Mouse (Mus musculus) embryonic fibroblast, embryonic 13.5 days (primary cell): ENCODE data around the gene Zscan20. TPM values are rescaled to one million over a fixed set of nuclear protein-coding genes. Genes with fewer than 3 reads are reported as not detected.

ENCODE experiments used
- H3K27ac ChIP-seq: 2 replicates; pipeline ENCODE4 v1.5.1; 2012; ENCODE audit warnings: low read length, control low read depth, inconsistent platforms; ENCODE audit not compliant: insufficient read depth
- H3K4me1 ChIP-seq: 2 replicates; pipeline ENCODE4 v1.6.1; 2011; ENCODE audit warnings: low read length; ENCODE audit not compliant: control insufficient read depth, insufficient read depth
- H3K4me3 ChIP-seq: 2 replicates; pipeline ENCODE4 v1.5.1; 2011; ENCODE audit warnings: mild to moderate bottlenecking, control low read depth, low read length; ENCODE audit not compliant: insufficient read depth
- CTCF ChIP-seq: IDR thresholded peaks from 2 replicates; pipeline ENCODE4 v1.5.1; 2011; ENCODE audit warnings: mild to moderate bottlenecking, control low read depth, low read length, moderate library complexity, borderline replicate concordance; ENCODE audit not compliant: insufficient read depth
- POLR2A ChIP-seq: IDR thresholded peaks from 2 replicates; pipeline ENCODE4 v1.6.1; 2011; ENCODE audit warnings: low read depth, mild to moderate bottlenecking, control low read depth, low read length, moderate library complexity
- polyA plus RNA-seq: library from polyadenylated mRNA; stranded (reverse); fragments of >200 nt; gene quantifications from 2 replicates; pipeline ENCODE4 v1.2.4, GENCODE M21; 2011; ENCODE audit warnings: low read depth; ENCODE audit not compliant: missing spikeins, insufficient read length

The Zscan20 gene
- 4.2 and 6.8 TPM in 2 replicates for polyA plus RNA-seq

- TF ChIP-seq POLR2A (peak; percentile 73), CTCF (no peak)
- Histone ChIP-seq H3K27ac (no peak within 1 kb of the TSS), H3K4me1 (no peaks in the 10 kb centered on the region), H3K4me3 (peak within 1 kb of the TSS; percentile 65)
Measured at GRCm38 (mm10) chr4:128609925-128610402, at the start of gene Zscan20. Gene Zscan20, minus strand, starts transcription at chr4:128610098.

GRCm38 (mm10) chr4:128655446-128655845, 45.5 kb upstream of the Zscan20 start:
- H3K4me1 ChIP-seq, result peaks cover 4% of the 10 kb centered on the region; the same call in 1 of the 2 replicates
- peak overlapping the region; percentile 68 for H3K4me3 ChIP-seq
- TF ChIP-seq CTCF (no peak), POLR2A (no peak)
- no peak overlapping the region for H3K27ac ChIP-seq

GRCm38 (mm10) chr4:128654505-128655381, 44.8 kb upstream of the Zscan20 start, which contains the start of gene Phc2:
Gene Phc2, plus strand, starts transcription at chr4:128654702.
- no peak within 1 kb of the TSS for H3K27ac ChIP-seq
- H3K4me1 ChIP-seq, result peaks cover 4% of the 10 kb centered on the region; the same call in 1 of the 2 replicates
- TF ChIP-seq POLR2A (no peak), CTCF (no peak)
- H3K4me3 ChIP-seq, result peak within 1 kb of the TSS; percentile 68

- Histone ChIP-seq H3K27ac (no peak overlapping the region), H3K4me3 (no peak overlapping the region), H3K4me1 (peaks cover 4% of the 10 kb centered on the region; the same call in 1 of the 2 replicates)
- no peak for TF ChIP-seq CTCF
- TF ChIP-seq POLR2A, result no peak
Measured at GRCm38 (mm10) chr4:128652584-128653298, 42.8 kb upstream of the Zscan20 start.

DNA sequence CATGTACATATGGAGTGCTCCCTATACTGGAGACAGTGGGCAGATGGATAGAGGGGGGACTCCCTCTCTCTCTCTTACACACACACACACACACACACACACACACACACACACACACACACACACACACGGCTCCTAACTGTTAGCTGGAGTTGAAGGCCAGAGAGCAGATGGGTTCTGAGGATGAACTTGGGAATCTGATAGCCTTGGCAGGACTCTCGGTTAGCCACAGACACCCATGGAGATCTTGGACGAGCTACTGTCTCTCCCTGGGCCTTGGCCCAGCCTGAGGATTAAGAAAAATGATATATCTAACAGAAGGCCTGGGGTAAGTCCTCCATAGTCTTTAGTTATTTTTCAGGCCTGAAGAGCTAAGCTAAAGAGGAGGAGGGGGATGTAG, 41.6 kb upstream of the Zscan20 start:
- Histone ChIP-seq H3K27ac (no peak overlapping the region), H3K4me3 (no peak overlapping the region), H3K4me1 (peaks cover 4% of the 10 kb centered on the region; the same call in 1 of the 2 replicates)
- TF ChIP-seq CTCF (no peak), POLR2A (no peak)

DNA sequence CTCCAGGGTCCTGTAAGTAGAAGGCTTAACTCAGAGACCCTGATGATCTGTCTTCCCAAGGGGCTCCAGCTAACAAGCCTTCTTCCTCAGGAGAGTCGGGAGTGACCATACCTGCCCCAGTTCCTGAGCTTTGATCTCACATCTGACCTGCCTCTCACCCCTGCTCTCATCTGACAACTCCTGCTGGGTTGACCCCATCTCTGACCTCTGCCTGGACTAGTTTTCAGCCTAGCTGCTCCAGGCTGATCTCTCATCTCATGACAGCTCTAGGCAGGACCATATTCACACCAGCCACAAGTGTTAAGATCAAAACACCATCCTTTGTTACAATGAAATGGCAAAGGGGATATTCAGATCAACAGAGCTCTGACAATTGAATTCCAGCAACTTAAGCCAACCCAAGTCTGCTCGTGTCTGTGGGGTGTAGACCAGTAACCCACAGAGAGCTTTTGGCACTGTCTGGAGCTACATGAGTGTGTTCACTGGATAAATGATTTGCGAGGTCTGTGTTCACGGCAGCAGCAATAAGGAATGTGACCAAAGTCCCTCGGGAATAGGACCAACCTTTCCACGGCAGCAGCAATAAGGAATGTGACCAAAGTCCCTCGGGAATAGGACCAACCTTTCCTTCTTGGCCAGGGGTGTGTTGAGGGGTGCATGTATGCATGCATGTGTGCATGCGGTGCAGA, 38.8 kb upstream of the Zscan20 start:
- no peak for TF ChIP-seq POLR2A
- no peak for TF ChIP-seq CTCF
- H3K4me3 ChIP-seq, result no peak overlapping the region
- no peak overlapping the region for H3K27ac ChIP-seq
- no peaks in the 10 kb centered on the region for H3K4me1 ChIP-seq

GRCm38 (mm10) chr4:128646762-128647161, 36.9 kb upstream of the Zscan20 start:
- H3K27ac ChIP-seq, result no peak overlapping the region
- no peak overlapping the region for H3K4me3 ChIP-seq
- H3K4me1 ChIP-seq, result no peaks in the 10 kb centered on the region
- TF ChIP-seq POLR2A, result no peak
- TF ChIP-seq CTCF, result no peak

DNA sequence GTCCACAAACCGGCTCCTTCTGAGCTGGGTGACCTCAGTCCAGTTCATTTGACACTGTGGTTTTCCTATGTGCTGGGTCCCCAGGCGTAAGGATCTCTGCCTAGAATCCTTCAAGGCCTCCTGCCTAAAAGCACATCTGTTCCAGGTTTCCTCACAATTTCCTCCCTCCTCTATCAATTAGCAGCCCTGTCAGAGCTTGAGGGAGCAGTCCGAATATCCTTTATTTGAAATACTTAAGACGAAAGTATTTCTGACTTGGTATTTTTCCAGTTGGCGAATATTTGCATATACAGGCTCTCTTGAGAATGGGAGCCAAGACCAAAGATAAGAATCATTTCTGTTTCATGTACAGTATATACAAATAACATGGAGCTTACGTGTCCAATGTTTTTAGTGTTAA, 36.0 kb upstream of the Zscan20 start:
- TF ChIP-seq POLR2A, result no peak
- no peak for TF ChIP-seq CTCF
- Histone ChIP-seq H3K4me1 (no peaks in the 10 kb centered on the region), H3K4me3 (no peak overlapping the region), H3K27ac (no peak overlapping the region)
